Mouse (Mus musculus): ENCODE measurements around the gene Naa30. TPM values are rescaled to one million over a fixed set of nuclear protein-coding genes. Genes with fewer than 3 reads are reported as not detected.

Naa30 gene
- 4.4 and 6.1 TPM in 2 replicates for polyA plus RNA-seq (2015; fragmentation: Nextera tagmentation; extraction: Ambion mirVana)

GRCm38 (mm10) chr14:49171867-49172581 lies at the start of gene Naa30:
Gene Naa30, plus strand, starts transcription at chr14:49172226.

Other genes starting within 250 kb of the Naa30 start
- gene Ap5m1, start 106.1 kb upstream of the Naa30 start, polyA plus RNA-seq (2015; fragmentation: Nextera tagmentation; extraction: Ambion mirVana), result 10.1 and 12.4 TPM in 2 replicates
- gene Exoc5, start 105.6 kb upstream of the Naa30 start, polyA plus RNA-seq (2015; fragmentation: Nextera tagmentation; extraction: Ambion mirVana), result 25.6 and 29.9 TPM in 2 replicates
- 0.12 and 0.28 TPM in 2 replicates for gene ccdc198, start 73.2 kb downstream of the Naa30 start, polyA plus RNA-seq (2015; fragmentation: Nextera tagmentation; extraction: Ambion mirVana)